Mouse (Mus musculus): Measurements from ENCODE around the gene Olfr281. TPM values are rescaled to one million over a fixed set of nuclear protein-coding genes. Genes with fewer than 3 reads are reported as not detected.

Gene Olfr281
- total and polyA plus RNA-seq, 3 experiments = 0.11 TPM; not detected in 2

GRCm38 (mm10) chr15:98448521-98448920, 3.9 kb upstream of the Olfr281 start:
- DNase-seq (ENCODE audit: low spot score) = no peak
- Histone ChIP-seq H3K4me3 (ENCODE audit: low read depth, low read length) (no peak overlapping the region), H3K27me3 (ENCODE audit: insufficient read depth, low read length) (no peaks in the 10 kb centered on the region), H3K36me3 (replicated peaks) (no peaks in the 10 kb centered on the region), H3K4me1 (ENCODE audit: insufficient read depth, low read depth, low read length) (no peaks in the 10 kb centered on the region), H3K9me3 (replicated peaks) (no peaks in the 10 kb centered on the region)
- ATAC-seq (ENCODE audit: extremely low read depth, insufficient number of reproducible peaks, low FRiP score, poor library complexity, severe bottlenecking) = no peak
- TF ChIP-seq POLR2AphosphoS5 (IDR thresholded peaks at IDR 0.05; ENCODE audit: insufficient replicate concordance, low read depth, low read length) (no peak), GATA1 (IDR thresholded peaks at IDR 0.05; ENCODE audit: borderline replicate concordance, low read length) (no peak), CTCF (IDR thresholded peaks at IDR 0.05; ENCODE audit: low read depth, low read length) (no peak), GATA2 (IDR thresholded peaks at IDR 0.05; ENCODE audit: borderline replicate concordance, low read depth, low read length) (no peak), TAL1 (conservative IDR thresholded peaks at IDR 0.05; ENCODE audit: low read depth, low read length) (no peak)

GRCm38 (mm10) chr15:98469596-98469995, 17.2 kb downstream of the Olfr281 start, which contains the start of gene OR5BS1P:
Gene OR5BS1P (plus strand): TSS chr15:98469896.
- H3K4me1 ChIP-seq (ENCODE audit: insufficient read depth, low read depth, low read length) = no peaks in the 10 kb centered on the region
- TF ChIP-seq GATA2 (IDR thresholded peaks at IDR 0.05; ENCODE audit: borderline replicate concordance, low read depth, low read length) (no peak), GATA1 (IDR thresholded peaks at IDR 0.05; ENCODE audit: borderline replicate concordance, low read length) (no peak), CTCF (IDR thresholded peaks at IDR 0.05; ENCODE audit: low read depth, low read length) (no peak), TAL1 (conservative IDR thresholded peaks at IDR 0.05; ENCODE audit: low read depth, low read length) (no peak), POLR2AphosphoS5 (IDR thresholded peaks at IDR 0.05; ENCODE audit: insufficient replicate concordance, low read depth, low read length) (no peak)
- DNase-seq (ENCODE audit: low spot score) (no peak), ATAC-seq (ENCODE audit: extremely low read depth, insufficient number of reproducible peaks, low FRiP score, poor library complexity, severe bottlenecking) (no peak)
- no peak within 1 kb of the TSS for H3K4me3 ChIP-seq (ENCODE audit: low read depth, low read length)
- H3K9me3 ChIP-seq (replicated peaks) = no peaks in the 10 kb centered on the region
- H3K36me3 ChIP-seq (replicated peaks) = no peaks in the 10 kb centered on the region
- peaks cover 14% of the 10 kb centered on the region for H3K27me3 ChIP-seq (ENCODE audit: insufficient read depth, low read length)

DNA sequence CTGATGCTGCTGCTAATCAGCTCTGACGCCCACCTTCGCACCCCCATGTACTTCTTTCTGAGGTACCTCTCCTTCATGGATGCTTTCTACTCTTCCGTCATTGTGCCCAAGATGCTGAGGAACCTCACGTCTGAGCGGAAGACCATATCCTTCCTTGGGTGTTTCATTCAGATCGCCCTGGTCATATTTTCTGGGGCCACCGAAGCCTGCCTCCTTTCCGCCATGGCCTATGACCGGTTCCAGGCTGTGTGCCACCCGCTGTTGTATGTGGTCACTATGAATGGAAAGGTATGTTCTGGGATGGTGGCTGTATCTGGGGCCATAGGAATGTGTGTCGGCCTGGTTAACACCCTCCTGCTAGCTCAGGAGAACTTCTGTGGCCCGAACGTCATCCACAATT, 19.2 kb downstream of the Olfr281 start:
- no peaks in the 10 kb centered on the region for H3K9me3 ChIP-seq (replicated peaks)
- TF ChIP-seq GATA1 (IDR thresholded peaks at IDR 0.05; ENCODE audit: borderline replicate concordance, low read length) (no peak), CTCF (IDR thresholded peaks at IDR 0.05; ENCODE audit: low read depth, low read length) (no peak), POLR2AphosphoS5 (IDR thresholded peaks at IDR 0.05; ENCODE audit: insufficient replicate concordance, low read depth, low read length) (no peak), GATA2 (IDR thresholded peaks at IDR 0.05; ENCODE audit: borderline replicate concordance, low read depth, low read length) (no peak), TAL1 (conservative IDR thresholded peaks at IDR 0.05; ENCODE audit: low read depth, low read length) (no peak)
- ATAC-seq (ENCODE audit: extremely low read depth, insufficient number of reproducible peaks, low FRiP score, poor library complexity, severe bottlenecking) = no peak
- H3K4me3 ChIP-seq (ENCODE audit: low read depth, low read length) = no peak overlapping the region
- H3K27me3 ChIP-seq (ENCODE audit: insufficient read depth, low read length) = peaks cover 10% of the 10 kb centered on the region
- DNase-seq (ENCODE audit: low spot score) = no peak
- H3K36me3 ChIP-seq (replicated peaks) = no peaks in the 10 kb centered on the region
- H3K4me1 ChIP-seq (ENCODE audit: insufficient read depth, low read depth, low read length) = no peaks in the 10 kb centered on the region

- no peaks in the 10 kb centered on the region for H3K9me3 ChIP-seq (replicated peaks)
- no peak overlapping the region for H3K4me3 ChIP-seq (ENCODE audit: low read depth, low read length)
- no peak for DNase-seq (ENCODE audit: low spot score)
- H3K4me1 ChIP-seq (ENCODE audit: insufficient read depth, low read depth, low read length) = no peaks in the 10 kb centered on the region
- H3K36me3 ChIP-seq (replicated peaks) = no peaks in the 10 kb centered on the region
- no peak for ATAC-seq (ENCODE audit: extremely low read depth, insufficient number of reproducible peaks, low FRiP score, poor library complexity, severe bottlenecking)
- TF ChIP-seq GATA1 (IDR thresholded peaks at IDR 0.05; ENCODE audit: borderline replicate concordance, low read length) (no peak), POLR2AphosphoS5 (IDR thresholded peaks at IDR 0.05; ENCODE audit: insufficient replicate concordance, low read depth, low read length) (no peak), GATA2 (IDR thresholded peaks at IDR 0.05; ENCODE audit: borderline replicate concordance, low read depth, low read length) (no peak), TAL1 (conservative IDR thresholded peaks at IDR 0.05; ENCODE audit: low read depth, low read length) (no peak), CTCF (IDR thresholded peaks at IDR 0.05; ENCODE audit: low read depth, low read length) (no peak)
- peaks cover 11% of the 10 kb centered on the region for H3K27me3 ChIP-seq (ENCODE audit: insufficient read depth, low read length)
Observed at GRCm38 (mm10) chr15:98474958-98475357, 22.6 kb downstream of the Olfr281 start.

GRCm38 (mm10) chr15:98475382-98475781, 23.0 kb downstream of the Olfr281 start:
- ATAC-seq (ENCODE audit: extremely low read depth, insufficient number of reproducible peaks, low FRiP score, poor library complexity, severe bottlenecking) = no peak
- H3K27me3 ChIP-seq (ENCODE audit: insufficient read depth, low read length) = peaks cover 11% of the 10 kb centered on the region
- H3K9me3 ChIP-seq (replicated peaks) = no peaks in the 10 kb centered on the region
- peak; percentile 75 for TF ChIP-seq CTCF (IDR thresholded peaks at IDR 0.05; ENCODE audit: low read depth, low read length)
- no peak for TF ChIP-seq POLR2AphosphoS5 (IDR thresholded peaks at IDR 0.05; ENCODE audit: insufficient replicate concordance, low read depth, low read length)
- TF ChIP-seq TAL1 (conservative IDR thresholded peaks at IDR 0.05; ENCODE audit: low read depth, low read length) = no peak
- no peaks in the 10 kb centered on the region for H3K4me1 ChIP-seq (ENCODE audit: insufficient read depth, low read depth, low read length)
- no peak overlapping the region for H3K4me3 ChIP-seq (ENCODE audit: low read depth, low read length)
- DNase-seq (ENCODE audit: low spot score) = peak; percentile 18
- H3K36me3 ChIP-seq (replicated peaks) = no peaks in the 10 kb centered on the region

GRCm38 (mm10) chr15:98476281-98476680, 23.9 kb downstream of the Olfr281 start:
- TF ChIP-seq GATA2 (IDR thresholded peaks at IDR 0.05; ENCODE audit: borderline replicate concordance, low read depth, low read length) (no peak), CTCF (IDR thresholded peaks at IDR 0.05; ENCODE audit: low read depth, low read length) (no peak), GATA1 (IDR thresholded peaks at IDR 0.05; ENCODE audit: borderline replicate concordance, low read length) (no peak), TAL1 (conservative IDR thresholded peaks at IDR 0.05; ENCODE audit: low read depth, low read length) (no peak), POLR2AphosphoS5 (IDR thresholded peaks at IDR 0.05; ENCODE audit: insufficient replicate concordance, low read depth, low read length) (no peak)
- H3K4me3 ChIP-seq (ENCODE audit: low read depth, low read length) = no peak overlapping the region

More at GRCm38 (mm10) chr15:98476281-98476680, 23.9 kb downstream of the Olfr281 start:
- DNase-seq (ENCODE audit: low spot score) (no peak), ATAC-seq (ENCODE audit: extremely low read depth, insufficient number of reproducible peaks, low FRiP score, poor library complexity, severe bottlenecking) (no peak)
- no peaks in the 10 kb centered on the region for H3K9me3 ChIP-seq (replicated peaks)
- H3K27me3 ChIP-seq (ENCODE audit: insufficient read depth, low read length) = peaks cover 9% of the 10 kb centered on the region
- no peaks in the 10 kb centered on the region for H3K4me1 ChIP-seq (ENCODE audit: insufficient read depth, low read depth, low read length)
- no peaks in the 10 kb centered on the region for H3K36me3 ChIP-seq (replicated peaks)

Data from G1E (cell line).